Mouse (Mus musculus): ENCODE data around the gene Tcf7l2.

Gene Tcf7l2

DNA sequence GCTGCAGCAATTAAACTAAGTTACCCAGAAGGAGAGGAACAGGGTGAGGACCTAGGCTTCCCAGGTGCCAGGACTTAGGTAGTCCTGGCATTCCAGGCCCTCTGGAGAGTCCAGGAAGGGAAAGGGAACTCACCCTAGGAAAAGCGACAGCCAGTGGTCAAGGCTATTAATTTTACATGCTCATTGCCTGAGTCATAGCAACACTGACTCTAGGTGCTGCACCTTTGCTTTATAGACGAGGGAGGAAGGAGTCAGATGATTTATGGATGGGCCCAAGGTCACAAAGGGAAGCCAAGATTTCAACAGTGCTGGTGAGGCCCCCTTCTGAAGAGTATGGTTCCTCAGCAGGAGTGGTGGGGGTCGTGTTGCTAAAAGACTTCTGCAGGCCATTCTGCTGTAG lies 8.6 kb upstream of the Tcf7l2 start:
- no peak for DNase-seq

DNA sequence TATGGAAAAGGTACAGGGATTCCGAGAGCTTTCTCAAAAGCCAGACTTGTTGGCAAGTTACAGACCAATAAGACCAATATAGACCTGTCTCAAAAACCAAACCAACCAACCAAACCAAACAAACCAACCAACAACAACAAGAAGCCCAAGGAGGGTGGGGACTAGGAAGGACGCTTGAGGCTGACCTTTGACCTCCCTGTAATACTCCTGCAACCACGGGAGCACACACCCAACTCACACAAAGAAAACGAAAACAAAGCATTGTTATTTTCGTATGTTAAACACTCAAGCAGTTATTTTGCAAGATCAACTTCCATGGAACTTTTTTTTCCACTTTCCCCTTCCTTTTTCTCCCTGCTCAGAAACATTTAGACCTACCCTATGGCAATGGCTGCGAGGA lies 5.6 kb upstream of the Tcf7l2 start:
- no peak for DNase-seq

DNA sequence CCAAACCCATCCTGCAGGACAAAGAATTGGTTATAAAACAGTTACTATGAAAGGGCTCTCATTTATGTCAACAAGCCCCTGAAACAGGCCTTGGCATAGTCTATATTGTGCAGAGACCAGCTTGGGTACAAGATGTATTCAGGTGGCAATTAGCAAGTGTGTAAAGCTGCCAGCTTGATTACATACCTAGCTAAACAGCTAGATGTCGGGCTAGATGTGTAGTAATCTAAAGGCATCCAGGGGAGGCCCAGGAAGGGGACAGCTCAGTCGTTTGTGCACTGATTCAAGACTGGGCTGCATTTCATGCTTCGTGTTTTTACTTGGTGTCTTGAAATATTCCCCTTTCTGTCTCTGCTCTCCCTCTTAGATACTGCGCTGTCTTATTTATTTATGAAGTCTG lies 1.9 kb upstream of the Tcf7l2 start:
- no peak for DNase-seq

DNA sequence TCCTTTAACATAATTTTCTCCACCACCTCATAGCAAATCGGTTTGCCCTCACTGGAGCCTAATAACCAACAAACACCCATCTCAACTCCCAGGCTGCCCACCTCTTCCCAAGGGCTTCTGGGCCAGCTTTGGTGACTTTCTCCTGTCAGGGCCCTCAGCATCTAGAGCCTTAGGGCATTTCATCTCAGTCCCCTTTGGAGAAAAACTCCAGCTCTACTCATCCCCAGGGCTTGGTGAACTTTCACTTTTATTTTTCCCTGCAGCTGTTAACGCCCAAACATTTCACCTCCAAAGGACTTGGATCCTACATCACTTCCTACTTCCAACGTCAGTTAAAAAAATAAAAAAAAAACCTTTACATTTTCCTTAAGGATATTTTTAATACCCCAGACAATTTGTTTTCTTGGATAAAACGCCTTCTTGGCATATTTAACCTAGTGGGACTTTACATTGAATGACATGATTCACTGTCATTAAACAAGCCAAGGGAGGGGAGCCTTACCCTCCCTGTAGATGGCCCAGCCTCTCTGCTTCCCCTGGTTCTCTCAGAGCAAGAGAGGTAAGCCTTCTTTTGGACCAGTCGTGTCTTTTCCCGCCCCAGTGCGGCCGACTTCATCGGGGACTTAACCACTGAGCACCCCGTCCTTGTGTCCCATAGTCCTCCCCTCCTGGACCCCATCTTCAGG lies 724 bp upstream of the Tcf7l2 start:
- DNase-seq, result no peak

DNA sequence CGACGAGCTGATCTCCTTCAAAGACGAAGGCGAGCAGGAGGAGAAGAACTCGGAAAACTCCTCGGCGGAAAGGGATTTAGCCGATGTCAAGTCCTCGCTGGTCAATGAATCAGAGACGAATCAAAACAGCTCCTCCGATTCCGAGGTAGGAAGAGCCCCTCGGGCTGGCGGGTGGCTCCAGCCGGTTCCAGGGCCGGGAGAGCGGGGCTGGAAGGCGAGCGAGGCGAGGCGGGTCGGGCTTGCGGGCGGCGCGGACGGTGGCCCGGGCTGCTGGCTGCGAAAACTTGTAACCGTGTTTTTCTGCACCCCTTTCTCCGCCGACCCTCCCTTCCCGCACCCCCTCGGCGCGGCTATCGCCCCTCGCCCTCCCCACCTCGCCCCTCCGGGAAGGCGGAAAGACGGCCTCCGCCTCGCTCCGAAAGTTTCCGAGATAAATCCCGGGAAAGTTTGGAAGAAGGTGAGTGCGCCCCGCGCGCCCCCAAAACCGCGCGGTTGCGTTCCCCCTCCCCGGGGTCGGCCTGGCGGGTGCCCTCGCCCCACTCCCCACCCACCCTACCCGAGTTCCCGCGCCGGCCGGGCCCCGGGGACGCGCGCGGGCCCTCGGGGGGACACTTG lies 873 bp downstream of the Tcf7l2 start:
- no peak for DNase-seq

DNA sequence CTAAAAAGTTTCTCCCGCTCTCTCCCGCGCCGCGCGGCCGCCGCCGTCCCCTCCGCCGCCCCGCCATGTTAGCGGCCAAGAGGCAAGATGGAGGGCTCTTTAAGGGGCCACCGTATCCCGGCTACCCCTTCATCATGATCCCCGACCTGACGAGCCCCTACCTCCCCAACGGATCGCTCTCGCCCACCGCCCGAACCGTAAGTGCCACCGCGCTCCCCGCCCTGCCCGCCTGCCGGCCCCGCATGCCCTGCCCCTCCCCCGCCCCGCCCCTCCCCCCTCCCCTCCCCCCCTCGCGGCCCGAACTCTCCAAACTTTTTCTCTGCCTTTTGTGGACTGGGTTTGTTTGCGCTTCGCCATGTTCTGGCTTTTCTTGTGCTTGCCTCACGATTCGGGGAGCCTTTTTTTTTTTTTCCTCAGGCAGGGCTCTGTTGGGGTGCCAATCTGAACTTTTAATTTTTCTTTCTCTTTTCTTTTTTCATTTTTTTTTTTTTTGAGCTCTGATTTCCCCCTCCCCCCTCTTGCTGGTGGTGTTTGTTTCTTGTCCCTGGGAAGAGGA lies 1.5 kb downstream of the Tcf7l2 start:
- no peak for DNase-seq

DNA sequence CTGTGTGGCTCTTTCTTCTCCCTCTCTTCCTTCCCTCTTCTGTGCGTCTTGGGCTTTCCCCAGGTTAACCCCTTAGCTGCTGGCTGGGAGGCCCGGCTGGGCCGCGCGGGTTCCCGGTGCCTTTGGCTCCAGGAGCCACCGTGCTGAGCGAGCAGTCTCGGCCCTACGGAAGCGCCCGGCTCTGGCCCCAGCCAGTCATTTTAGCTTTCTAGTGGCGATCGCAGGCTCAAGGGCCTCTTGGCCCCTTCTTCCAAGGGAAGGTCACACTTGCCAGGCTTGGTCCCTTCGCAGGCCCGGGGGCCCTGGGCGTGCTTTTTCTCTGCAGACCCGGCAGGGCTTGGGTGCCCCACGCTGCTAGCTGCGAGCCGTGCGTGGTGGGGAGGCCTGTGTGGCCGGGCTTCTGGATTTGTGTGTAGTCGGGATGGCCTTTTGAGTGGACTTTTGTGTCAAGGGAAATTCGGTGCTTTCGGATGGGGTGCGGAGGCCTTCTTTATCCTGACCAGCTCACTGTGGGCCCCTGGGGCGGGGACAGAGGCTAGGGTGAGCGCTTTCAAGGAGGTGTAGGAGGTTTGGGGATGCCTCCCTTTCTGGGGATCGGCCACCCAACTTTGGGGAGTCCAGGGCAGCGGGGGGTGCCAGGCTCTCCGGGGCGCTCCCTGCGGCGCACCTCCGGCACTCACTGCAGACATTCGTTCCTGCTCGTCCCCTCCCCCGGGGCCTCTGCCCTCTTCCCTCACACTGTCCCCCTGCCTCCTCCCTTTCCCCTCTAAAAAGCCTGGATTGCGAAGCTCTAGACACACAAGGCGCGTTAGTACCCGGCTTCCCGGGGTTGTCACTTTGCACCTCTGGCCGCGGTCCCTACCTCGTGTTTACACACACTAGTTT lies 2.2 kb downstream of the Tcf7l2 start:
- DNase-seq, result no peak

DNA sequence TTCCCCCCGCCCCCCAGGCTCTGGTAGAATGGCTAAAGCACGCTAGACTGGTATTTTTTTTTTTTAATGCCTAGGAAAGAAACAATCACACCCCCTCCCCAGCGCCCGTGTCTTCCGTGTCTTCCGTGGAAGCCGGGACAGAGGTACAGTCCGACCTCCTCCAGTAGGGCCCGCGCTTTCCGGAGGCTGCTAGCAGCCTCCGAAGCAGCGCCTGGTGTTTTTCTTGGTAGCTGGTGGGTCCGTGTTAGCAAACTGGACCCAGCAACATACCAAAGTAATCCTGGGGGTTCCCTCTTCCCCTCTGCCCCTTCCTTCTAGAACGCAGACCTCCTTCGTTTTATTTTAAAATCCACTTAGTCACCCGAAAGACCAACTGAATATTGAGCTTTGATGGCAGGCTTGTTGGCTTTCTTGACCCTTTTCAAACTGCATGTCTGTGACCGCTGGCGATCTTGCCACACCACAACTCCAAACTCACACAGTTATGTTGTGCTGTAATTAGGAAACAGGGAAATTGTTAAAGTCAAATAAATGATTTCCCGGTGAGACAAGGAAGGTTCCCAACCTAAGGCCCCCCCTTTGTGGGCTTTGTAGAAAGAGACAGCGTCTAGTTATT lies 3.1 kb downstream of the Tcf7l2 start:
- no peak for DNase-seq

DNA sequence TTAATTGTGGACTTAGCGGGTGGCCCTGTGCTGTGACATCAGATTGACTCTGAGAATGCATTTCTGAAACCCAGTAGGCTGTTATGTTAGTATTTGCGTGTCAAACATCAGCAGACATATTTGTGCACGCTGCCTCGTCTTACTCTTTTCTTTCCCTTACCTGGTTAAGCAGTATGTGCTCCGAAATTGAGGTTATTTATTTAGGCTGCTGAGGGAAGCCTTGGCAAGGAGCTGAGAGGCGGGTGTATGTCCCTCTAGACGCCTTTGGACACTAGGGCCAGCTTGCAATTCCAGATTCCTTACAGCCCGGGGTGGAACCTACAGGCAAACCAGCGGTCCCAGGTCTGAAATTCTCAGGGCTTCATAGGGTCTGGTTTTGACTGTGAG lies 3.6 kb downstream of the Tcf7l2 start:
- no peak for DNase-seq

DNA sequence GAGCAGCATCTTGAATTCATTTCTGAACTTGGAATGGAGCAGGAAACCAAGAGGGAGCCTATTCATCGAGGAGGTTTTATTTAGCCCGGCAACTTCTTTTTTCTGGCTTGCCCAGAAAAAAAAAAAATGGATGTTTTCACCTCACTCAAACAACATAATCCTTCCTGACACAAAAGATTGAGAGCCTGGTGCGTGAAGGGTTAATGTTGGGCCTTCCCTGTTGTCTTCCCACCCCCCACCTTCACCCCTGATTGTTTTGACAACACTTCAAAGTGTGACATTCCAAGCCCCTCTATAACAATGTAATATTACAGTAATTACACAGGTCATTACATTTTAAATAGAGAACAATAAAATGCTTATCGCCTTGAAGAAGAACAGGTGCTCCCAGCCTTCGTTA lies 4.6 kb downstream of the Tcf7l2 start:
- DNase-seq, result no peak

DNA sequence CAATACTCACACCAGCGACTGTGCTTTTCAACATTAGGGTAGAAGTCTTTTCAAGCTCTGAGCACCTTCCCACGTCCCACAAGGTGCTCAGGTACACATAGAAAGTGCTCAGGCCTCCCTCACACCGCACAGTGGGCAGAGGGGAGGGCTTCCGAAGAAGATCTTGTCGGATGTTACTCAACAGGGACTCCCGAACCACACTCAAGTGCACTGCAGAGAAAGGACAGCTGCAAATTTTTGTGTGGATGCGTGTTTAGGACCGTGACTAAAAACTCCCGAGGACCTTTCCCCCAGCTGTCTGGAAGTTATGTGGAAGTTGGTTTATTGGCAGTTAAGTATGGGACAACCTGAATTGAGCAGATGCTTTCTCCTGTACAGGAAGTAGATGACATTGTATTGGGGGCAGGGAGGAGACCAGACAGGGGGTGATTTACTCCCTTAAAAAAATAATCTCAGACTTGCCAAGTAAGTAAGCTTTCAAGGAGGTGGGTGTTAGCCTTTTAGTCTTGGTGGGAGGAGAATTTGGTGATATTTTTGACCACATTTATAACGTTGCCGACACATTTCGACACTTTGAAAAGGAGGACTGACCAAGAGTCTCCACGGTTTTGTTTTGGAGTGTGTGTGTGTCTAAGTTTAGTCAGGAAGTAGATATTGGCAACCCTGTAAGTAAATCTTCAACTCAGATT lies 5.8 kb downstream of the Tcf7l2 start:
- no peak for DNase-seq

DNA sequence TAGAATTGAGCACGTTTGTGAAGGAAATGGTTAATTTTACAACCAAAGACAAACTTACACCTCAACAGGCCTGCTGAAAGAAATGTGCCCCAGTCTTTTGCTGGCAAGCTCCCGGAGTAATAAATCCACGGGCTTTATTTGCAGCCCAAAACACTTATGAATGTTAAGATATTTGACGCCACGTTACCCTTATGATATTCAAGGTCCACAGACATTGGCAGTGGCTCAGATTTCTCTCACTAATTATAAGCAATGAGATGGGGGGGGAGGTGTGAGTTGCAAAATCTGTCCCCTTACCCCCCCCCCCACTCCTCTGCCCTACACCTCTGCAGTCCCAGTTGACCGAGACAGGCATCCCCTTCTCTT lies 6.3 kb downstream of the Tcf7l2 start:
- DNase-seq, result no peak

DNA sequence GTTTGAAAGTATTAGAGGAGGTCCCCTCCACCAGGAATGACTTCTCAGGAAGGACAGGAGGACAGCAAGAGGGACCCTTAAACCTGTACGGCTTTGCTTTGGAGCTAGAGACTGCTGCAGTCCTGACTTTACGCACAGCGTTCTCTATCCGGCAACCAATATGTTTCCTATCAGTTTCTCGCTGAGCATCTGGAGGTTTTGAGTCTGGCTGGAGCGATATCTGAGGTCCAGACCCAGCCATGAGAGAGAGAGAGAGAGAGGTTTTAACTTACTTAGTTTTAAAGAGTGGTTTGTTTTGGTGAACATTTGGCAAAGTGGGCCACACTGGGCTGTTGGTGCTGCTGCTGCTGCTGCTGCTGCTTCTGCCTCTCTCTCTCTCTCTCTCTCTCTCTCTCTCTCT lies 7.2 kb downstream of the Tcf7l2 start:
- DNase-seq, result no peak

DNA sequence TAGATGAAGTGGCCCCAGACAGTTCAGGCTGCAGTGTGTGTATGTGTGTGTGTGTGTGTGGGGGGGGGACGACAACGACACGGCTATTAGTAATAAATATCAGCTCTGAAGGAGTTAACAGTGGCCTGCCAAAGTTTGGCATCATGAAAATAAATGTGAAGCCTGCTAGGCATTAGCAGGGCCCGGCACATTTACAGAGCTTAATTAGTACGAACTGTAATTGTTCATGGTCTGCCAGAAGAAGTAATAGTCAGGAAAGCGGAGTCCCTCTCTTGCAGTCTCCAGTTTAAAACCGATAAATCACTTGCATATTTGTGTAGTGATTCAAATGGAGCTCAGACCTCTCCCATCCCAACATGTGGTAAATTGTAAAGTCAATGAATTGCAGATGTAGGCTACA lies 7.9 kb downstream of the Tcf7l2 start:
- no peak for DNase-seq

DNA sequence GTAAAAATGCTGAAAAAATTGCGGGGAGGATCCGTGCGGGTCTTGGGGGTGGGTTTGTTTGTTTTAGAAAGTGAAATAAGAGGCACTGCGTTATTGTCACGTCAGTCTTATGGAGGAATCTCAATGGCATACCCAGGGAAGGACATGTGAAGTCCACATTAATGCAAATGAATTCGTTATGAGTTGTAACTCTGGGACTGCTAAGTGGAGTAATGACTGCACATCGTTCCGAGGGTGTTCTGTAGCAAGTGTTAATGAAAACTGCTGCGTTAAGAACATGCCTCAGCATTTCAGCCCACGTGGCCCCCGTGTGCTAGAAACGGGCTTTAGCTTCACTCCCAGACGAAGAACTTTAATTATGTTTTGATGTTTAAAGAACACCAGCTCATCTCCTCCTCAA lies 8.4 kb downstream of the Tcf7l2 start:
- no peak for DNase-seq

DNA sequence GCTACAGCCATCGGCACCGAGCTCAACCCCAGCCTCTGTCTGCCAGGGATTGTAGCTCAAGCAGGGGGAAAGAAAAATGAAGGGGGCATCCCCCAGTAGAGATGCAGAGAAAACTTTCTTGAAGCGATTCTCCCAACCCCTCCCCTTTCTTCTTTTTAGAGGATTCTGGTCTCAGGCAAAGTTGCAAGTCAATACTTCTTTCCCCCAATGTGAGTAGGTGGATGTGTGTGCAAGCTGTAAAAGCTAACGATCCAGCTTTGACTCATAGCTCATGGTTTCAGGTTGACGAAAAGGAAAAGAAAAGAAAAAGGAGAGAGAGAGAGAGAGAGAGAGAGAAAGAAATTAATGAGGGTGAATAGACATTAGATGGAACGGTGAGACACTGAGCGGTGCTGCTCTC lies 8.8 kb downstream of the Tcf7l2 start:
- no peak for DNase-seq

DNA sequence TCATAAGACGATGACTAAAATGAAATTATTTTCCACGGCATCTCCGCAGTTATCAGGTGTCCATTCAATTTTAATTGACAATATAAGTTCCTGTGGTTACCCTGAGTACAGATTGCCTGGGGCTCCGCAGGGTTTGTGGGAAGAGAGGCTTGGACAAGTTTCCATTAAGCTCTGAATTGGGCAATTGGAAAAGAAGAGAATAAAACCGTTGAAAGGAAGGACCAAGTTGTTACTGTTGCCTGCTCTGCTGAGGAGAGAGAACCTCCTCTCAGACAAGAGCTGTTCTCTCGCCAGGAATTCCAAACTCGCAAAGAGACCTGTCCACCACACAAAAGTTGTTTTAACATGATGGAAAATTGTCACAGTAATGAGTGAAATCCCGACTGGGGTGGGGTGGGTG lies 11.2 kb downstream of the Tcf7l2 start:
- DNase-seq, result no peak

DNA sequence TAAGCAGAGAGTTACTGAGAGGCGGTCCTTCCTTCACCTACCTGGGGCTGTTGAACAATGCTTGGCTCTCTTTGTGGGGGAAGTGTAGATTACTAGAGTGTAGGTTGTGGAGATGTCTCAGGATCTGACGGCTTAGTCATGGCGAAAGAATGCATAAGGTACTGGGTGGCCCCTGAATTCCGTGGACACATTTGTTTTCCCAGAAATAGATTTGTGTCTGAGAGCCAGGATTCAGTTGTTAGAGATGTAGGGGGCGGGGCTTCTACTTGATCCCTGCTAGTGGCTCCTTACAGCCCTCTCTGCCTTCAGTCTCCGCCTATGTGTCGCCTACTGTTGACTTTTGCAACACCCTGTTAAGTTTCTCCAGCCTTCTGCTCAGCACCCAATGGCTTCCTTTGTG lies 12.7 kb downstream of the Tcf7l2 start:
- DNase-seq, result no peak

DNA sequence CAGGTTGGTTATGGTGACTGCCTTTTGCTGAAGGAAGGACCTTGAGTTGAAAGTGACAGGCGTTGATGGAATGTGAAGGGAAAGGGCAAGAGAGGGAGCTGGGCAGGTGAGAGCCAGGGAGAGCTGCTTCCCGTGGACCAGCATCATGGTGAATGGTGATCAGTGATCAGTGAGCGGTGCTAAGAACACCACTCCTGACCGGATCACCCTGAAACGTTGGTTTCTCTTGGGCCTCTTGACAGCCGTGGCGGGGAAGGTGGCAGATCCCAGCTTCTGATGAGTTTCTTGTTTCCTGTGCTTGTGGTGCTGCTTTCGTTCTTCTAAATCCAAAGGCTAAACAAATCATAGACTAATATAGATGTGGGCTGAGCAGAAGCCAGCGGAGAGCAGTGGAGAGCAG lies 13.8 kb downstream of the Tcf7l2 start:
- DNase-seq, result no peak

DNA sequence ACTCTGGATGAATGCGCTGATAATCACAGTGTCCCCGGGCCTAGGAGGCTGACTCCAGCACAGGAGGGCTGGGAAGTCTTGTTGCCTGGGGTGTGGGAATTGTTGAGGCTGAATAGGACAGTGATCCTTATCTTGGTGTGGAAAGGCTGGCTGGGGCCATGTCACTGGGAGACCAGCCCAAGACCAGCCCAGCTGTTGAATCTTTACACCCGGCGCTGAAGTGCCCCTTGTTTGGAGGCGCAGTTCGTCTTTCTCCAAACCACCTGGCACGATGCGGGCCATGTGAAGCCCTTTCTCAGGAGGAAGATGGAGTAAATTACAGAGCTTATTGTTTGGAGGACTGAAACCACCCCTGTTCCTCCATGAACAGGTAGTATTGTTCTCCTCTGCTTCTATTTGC lies 15.1 kb downstream of the Tcf7l2 start:
- no peak for DNase-seq

DNA sequence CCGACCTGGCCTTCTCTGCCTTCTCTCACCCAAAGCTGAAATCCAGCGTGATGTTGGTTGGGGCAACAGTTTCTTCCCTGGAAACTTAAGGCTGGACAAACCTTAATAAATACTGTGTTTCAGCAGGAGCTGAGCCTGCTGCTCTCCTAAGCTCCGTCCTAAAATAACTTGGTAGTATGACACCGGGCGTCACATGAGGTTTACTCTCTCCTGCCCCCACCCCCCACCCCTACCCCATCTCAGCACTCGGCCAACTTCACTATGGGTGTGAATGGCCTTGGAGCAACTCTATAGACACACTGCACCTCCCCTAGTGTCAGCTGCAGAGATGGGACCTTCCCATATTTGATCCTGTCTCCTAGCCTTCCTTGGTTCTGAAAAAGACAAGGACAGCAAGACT lies 15.8 kb downstream of the Tcf7l2 start:
- DNase-seq, result no peak

DNA sequence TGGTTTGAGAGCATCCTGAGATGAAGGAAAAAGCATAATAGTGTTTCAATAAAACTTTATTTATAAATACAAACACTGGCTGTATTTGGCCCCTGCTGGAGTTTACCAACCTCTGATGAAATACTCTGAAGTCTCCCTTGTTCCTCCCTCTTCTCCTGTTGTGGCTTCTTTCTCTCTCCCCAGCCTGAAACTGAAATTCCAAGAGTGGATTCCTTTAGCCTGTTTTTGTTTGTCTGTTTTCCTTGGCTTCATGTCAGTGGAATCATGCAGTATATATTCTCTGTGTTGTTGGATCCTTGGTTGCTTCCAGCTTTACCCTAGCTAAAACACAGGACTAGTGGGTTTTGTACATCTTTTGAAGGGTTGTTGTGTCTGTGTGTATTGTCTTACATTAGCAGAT lies 16.5 kb downstream of the Tcf7l2 start:
- DNase-seq, result no peak

DNA sequence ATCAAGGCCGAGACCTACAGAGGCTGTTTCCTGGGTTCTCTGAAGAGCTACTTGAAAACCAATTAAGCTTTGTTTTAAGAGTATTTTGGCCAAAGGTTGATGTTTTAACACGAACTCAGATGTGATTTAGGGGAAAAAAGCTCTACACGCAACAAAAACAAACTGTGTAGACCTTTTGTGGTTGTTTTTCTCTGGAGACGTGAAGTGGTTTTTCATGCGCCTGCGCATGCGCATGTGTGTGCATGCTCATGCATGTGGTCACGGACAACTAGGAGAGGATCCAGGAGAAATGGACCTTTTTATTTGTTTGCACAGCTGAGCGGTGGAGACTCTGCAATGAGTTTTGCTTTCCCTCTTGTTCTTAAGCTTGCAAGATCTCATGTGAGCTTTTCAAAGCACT lies 17.4 kb downstream of the Tcf7l2 start:
- no peak for DNase-seq

Data from cerebellum, adult 8-10 months (tissue).